Mouse (Mus musculus) liver, adult (tissue): ENCODE measurements around the gene Fam189a2.

ENCODE experiments used
- GATA4 ChIP-seq: IDR thresholded peaks from 2 replicates; pipeline ENCODE4 v1.6.1; 2014; ENCODE audit warnings: mild to moderate bottlenecking, low read length; ENCODE audit not compliant: insufficient replicate concordance

The Fam189a2 gene

DNA sequence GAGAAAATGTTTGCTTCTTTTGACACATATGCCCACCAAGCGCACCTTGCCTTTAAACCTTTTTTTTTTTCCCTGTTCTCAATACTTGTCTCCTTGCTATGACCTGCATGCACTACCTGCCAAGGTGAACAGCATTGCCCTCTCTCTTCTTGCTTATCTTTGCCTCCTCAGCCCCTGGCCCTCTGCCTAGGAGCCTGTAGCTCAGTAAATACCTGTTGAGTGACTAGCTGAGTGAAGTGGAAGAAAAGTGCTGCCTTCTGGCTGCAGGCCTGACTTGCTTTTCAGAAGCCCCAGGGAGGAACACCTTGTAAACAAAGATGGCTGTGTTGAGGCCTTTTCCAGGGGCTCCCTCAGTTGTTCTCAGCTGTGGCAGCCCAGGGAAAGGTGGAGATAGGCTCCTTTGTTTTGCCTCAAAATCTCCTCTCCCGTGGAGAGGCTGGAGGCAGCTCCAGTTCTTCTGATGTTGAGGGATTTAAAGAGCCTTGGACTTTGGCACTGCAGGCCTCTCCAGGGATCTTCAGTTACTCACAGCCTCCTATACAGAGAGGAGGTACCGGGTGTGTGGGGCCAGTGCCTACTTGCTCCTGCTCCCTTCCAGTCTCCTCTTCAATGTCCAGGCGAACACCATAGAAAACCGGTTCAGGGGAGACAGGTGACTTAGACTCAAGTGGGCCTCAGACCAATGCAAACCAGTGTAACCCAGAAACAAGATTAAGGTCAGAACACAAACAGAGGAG lies 62.5 kb downstream of the Fam189a2 start:
- no peak for TF ChIP-seq GATA4

DNA sequence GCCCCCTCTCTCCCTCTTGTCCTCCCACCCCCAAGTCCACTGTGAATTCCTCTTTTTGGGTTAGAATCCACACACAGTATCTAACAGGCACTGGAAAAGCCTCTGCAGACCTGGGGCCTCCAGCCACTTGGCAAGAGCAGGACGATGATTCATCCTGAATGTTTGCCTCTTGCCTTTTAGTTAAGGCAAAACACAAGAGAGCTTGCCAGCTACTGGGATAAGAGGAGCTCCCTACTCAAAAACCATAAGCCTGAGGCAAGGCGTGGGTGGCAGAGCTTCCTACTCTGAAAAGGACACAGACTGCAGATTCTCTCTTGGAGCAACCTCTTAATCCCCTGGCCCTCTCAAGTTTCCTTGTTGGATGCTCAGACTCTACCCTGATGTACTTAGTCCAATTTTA lies 63.7 kb downstream of the Fam189a2 start:
- no peak for TF ChIP-seq GATA4

DNA sequence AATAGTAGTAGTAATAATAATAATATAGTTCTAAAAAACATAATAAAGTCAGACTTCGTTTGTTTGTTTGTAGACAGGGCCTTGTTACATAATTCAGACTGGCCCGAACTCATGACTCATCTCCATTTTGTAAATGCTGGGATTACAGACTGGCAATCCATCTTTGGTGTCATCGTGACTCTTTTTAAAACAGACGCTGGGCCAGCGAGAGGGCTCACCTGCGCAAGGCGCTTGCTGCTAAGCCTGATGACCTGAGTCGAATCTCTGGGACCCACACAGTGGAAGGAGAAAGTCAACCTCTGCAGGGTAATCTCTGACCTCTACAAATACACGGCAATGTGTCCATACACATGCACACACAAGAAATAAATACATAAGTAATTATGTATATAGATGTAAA lies 64.4 kb downstream of the Fam189a2 start:
- no peak for TF ChIP-seq GATA4

DNA sequence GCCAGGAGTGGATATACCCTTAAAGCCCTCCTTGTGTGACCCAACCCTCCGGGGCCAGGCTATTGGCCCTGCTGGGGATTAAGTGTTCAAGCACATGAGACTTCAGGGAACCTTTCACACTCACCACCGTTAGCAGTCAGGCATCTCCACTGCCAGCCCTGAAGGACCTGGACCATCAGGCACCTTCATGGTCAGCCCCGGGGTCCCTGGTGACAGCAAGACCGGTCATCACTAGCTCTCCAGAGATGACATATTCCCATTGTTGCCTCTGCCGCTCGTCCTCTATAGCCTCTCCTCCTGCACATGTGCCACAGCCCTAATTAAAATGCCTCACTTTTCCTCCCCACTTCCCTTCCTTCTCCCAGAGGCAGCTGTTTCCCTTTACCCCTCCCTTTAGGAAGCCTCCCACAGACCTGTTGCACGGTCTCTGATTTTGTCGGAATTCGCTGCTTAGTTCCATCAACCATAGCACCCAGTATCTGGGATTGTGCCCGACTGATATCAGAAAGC lies 66.4 kb downstream of the Fam189a2 start:
- TF ChIP-seq GATA4 = no peak

DNA sequence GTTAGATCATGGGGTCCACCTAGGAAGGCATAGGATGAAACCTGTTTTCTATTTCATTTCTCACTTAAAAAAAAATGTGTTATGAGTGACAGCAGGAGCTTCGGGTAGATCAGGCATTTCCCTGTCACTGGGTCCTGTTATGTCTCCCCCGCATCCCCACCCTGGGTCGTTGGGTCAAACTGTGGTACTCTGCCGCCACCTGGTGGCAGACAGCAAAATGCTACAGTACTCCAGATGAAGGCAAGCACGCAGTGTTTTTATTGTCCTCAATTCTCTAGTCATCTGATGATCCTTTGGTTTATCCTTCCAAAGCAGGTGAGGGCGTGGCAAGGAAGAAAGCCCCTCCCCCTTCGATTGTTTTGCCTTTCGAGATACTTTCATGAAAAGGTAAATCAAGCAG lies 69.3 kb downstream of the Fam189a2 start:
- TF ChIP-seq GATA4 = no peak

DNA sequence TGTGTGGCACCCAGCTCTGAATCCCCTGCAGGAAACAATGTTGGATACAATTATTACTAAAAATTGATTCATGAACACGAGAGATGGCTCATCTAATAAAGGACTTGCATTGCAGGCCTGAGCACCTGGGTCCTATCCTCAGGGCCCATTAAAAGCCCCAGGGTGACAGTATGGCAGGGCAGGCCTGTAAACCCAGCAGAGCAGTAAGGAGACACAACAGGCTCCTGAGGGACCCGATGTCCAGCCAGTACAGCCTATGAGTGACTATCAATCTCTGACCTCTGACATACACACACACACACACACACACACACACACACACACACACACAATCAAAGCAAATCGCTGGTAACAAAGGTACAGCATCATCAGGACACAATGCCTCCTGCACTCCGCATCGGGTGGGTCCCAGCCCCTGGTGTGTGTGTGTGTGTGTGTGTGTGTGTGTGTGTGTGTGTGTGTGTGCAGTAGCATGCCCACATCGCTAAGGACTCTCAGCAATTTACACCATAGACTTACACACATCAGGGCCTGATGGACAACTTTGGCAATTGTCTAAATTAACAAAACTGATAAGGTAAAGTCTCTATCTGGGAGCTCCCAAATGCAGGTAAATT lies 69.9 kb downstream of the Fam189a2 start:
- TF ChIP-seq GATA4 = no peak

DNA sequence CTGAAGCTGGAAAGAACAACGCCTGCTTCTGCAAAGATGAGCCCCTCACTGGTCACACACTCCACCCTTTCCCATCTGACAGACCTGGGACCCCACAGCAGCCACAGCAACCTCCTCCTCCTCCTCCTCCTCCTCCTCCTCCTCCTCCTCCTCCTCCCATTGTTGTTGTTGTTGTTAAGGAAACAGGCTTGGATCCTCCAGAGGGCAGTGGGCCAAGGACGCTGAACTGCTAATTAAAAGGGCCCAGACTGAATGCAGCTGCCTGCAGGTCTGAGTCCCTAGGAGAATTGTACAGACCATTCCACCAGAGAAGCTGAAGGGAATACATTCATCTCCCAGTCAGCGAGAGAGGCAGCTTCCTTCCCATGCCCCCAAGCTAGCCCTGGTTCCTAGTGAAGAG lies 70.5 kb downstream of the Fam189a2 start:
- TF ChIP-seq GATA4 = no peak

DNA sequence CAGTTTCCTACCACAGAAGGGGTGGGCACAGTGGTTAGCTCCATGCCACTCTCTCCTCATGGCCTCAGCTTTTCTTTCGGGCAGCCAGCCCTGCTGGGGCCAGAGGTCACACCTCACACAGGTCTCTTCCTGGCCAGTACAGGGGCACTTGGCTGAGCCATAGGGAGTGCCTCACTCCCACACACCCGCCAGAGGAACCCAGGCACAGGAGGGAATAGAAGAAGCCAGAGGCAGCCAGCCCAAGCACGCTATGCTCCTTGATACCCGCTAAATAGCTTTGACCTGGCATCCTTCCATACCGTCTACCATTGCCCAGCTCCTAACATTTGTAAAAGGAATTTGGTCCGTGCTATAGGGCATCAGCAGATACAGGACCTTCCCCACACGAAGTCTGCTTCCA lies 70.9 kb downstream of the Fam189a2 start:
- TF ChIP-seq GATA4 = no peak

DNA sequence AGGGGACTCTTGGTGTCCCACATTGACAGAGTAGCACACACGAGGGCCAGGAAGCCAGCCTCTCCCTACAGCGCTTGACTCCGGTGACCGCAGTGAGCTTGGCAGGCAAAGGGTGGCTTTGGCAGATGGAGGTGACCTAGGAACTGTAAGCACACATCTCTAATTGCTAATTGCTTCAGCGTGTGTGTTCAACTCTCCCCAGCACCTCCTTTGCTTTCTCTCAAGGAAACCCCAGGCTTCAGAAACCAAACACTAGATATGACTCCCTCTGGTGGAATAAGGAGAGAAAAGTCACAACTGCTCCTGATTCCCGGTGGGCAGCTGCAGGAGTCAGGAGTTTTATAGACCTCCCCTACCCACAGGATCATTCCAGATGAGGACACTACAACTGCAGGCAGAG lies 71.9 kb downstream of the Fam189a2 start:
- TF ChIP-seq GATA4 = no peak

DNA sequence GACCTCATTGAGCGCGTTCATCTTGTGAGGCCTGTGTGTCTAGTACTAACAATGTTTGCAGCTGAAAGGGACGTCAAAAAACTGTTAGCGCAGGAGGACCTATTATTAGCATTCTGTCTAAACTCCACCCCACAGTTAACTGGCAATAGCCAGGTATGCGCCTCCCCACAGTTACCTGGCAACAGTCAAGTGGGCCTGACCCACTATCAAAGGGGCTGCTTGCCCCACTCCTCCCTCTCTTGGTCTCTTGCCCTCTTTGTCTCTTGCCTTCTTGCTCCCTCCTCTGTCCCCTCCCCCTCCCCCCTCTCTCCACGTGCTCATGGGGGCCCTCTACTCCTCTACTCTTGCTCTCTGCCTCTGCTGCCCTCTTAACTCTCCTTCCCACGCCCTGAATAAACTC lies 73.3 kb downstream of the Fam189a2 start:
- TF ChIP-seq GATA4 = no peak

DNA sequence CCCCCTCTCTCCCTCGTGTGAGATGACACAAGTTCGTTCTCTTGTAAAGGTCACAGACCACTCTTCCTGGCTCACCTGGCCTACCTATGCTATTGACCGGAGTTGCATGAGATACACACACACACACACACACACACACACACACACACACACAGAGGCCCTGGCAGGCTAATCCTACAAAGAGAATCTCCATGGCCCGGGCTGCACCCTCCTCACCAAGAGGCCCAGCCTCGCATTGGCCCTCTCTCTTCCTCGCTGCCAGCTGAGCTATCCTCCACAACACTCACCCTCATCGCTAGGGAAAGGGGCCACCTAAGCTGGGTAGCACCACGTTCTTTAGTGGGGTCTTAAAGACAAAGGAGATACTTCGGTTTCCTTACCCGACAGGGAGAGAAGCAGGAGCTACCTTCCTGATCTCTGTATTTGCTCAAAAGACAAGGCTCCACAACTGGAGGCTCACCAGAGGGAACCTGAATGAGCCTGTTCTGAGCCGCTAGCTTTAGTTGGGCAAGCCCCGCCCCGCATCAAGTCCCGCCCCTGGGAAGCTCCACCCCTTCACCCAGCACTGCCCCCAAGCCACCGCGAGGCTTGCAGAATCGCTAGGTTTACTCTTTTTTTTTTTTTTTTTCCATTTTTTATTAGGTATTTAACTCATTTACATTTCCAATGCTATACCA lies 74.4 kb downstream of the Fam189a2 start:
- TF ChIP-seq GATA4 = no peak

DNA sequence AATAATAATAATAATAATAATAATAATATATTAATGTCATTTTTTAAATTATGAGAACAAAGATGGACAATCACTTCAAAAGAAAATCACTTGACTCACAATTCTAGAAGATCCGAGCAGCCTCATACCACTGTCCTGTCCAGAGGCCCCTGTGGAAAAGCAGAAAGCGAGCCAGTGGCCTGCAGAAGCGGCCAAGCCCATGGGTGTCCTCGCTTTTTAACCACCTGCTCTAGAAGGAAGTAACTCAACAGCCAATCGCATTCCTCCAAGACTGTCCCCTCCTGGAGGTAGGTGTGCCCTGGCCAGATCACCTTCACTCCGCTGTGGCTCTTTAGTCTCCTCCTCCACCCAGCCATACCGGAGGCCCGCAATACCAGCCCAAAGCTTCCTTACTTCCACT lies 75.4 kb downstream of the Fam189a2 start:
- TF ChIP-seq GATA4 = no peak

DNA sequence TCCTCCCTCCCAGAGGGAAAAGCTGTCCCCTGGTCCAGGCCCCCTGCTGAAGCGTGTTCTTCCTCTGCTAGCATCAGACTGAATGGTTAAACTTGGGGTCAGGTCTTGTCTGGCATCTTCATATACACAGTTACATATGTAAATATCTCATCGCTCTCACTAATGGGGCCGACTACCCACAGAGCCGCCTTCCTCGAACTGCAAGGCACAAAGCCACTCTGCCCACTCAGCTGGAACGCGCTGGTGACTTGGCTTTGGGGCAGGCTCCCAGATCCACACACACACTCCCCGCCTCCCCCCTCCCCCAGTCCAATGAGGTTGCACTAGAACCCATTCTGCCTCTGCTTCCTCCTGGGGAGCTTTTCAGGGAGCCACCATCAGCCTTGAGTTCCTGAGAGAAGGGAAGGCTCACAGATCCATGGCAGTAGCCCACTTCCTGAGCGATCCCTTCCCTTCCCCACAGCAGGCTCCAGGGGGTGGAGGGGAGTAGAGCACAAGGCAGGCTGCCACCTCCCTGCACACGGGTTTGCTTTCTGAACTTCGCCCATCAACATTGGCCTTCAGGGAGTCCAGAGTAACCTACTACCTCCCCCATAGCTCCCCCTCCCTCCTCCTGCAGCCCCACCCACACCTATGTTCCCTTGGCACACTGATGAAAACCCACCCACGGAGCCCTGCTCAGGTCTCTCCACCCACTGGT lies 82.4 kb downstream of the Fam189a2 start:
- TF ChIP-seq GATA4 = no peak

DNA sequence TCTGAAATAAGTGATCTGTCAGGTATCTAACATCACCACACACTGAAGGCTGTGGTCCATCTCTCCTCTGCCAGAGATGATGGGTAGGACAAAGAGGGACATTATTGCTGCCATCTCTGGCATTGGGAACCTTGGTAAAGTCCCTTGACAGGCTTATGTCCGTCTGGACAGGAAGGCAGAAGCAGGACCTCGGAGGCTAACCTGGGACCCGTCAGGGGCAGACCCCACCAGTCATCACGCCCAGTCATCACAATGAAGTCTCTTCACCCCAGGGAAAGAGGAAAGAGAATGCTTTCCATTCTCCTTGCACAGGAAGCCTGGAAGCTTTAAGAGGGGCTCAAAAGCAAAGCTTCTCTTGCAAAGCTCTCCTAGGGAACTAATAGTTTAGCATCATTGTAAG lies 82.9 kb downstream of the Fam189a2 start:
- no peak for TF ChIP-seq GATA4

DNA sequence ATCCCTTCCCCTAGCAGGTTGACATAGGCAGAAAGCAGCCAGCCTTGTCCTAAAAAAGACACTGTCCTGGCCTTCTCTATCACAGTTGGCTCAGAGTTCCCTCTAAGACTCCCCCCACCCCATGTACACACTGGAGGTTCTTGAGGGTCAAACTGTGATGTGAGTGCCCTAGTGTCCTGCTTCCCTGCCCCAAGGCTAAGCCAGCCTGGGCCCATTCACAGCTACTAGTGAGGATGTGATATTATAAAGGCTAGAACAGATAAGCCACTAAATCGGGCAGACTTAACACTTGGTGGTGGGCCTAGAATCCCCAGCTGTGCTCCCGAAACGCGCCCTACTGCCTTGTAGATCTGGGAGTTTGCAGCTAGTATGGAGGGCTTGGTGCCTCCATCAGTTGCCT lies 84.1 kb downstream of the Fam189a2 start:
- TF ChIP-seq GATA4 = no peak
